Mouse (Mus musculus): ENCODE measurements around the gene Ep300. TPM values are rescaled to one million over a fixed set of nuclear protein-coding genes. Genes with fewer than 3 reads are reported as not detected.
A peak's percentile ranks its signal among the peaks of the same experiment; 100 is the strongest.
"Not testable (repeated sequence)": the region's sequence is repeated elsewhere in the genome, so short reads cannot be mapped to it uniquely, and the experiment has no call there.

Ep300 gene
- polyA plus RNA-seq, 1 experiment from 2014 or later, result 17.4 TPM

GRCm38 (mm10) chr15:81694891-81695290, 109.7 kb downstream of the Ep300 start:
- peaks cover 30% of the 10 kb centered on the region for H3K4me1 ChIP-seq
- WGBS, result 25% methylated on average over 19 of the region's 19 CpGs
- peak overlapping the region; percentile 68 for H3K4me3 ChIP-seq
- H3K36me3 ChIP-seq, result no peaks in the 10 kb centered on the region
- H3K27me3 ChIP-seq (ENCODE audit: low read depth, poor library complexity, severe bottlenecking), result peaks cover 63% of the 10 kb centered on the region
- DNase-seq (ENCODE audit: low spot score), result no peak
- no peaks in the 10 kb centered on the region for H3K9me3 ChIP-seq (replicated peaks)
- peak overlapping the region; percentile 86 for H3K27ac ChIP-seq

- Histone ChIP-seq H3K4me3 (no peak within 1 kb of the TSS), H3K4me1 (peaks cover 30% of the 10 kb centered on the region), H3K9me3 (replicated peaks) (no peaks in the 10 kb centered on the region), H3K27me3 (ENCODE audit: low read depth, poor library complexity, severe bottlenecking) (peaks cover 54% of the 10 kb centered on the region), H3K27ac (peak within 1 kb of the TSS; percentile 28; the same call in 1 of the 2 replicates), H3K36me3 (peaks cover 3% of the 10 kb centered on the region)
- DNase-seq (ENCODE audit: low spot score), result no peak
- WGBS, result 65% methylated on average over 7 of the region's 7 CpGs
Measured at GRCm38 (mm10) chr15:81697175-81697574, 112.0 kb downstream of the Ep300 start, which contains the start of gene Chadl. TSS of gene Chadl (minus strand) at chr15:81697287.

- no peak for DNase-seq (ENCODE audit: low spot score)
- Histone ChIP-seq H3K9me3 (replicated peaks) (no peaks in the 10 kb centered on the region), H3K27ac (no peak overlapping the region), H3K4me3 (no peak overlapping the region), H3K27me3 (ENCODE audit: low read depth, poor library complexity, severe bottlenecking) (peaks cover 47% of the 10 kb centered on the region), H3K36me3 (peaks cover 10% of the 10 kb centered on the region), H3K4me1 (peaks cover 29% of the 10 kb centered on the region)
- 52% methylated on average over 3 of the region's 3 CpGs for WGBS
Measured at GRCm38 (mm10) chr15:81697847-81698246, 112.7 kb downstream of the Ep300 start.

GRCm38 (mm10) chr15:81698532-81698931, 113.4 kb downstream of the Ep300 start:
- peaks cover 22% of the 10 kb centered on the region for H3K4me1 ChIP-seq
- 81% methylated on average over 2 of the region's 2 CpGs for WGBS
- no peaks in the 10 kb centered on the region for H3K9me3 ChIP-seq (replicated peaks)
- H3K27me3 ChIP-seq (ENCODE audit: low read depth, poor library complexity, severe bottlenecking), result peaks cover 40% of the 10 kb centered on the region
- DNase-seq (ENCODE audit: low spot score), result no peak
- no peak overlapping the region for H3K4me3 ChIP-seq
- peaks cover 17% of the 10 kb centered on the region for H3K36me3 ChIP-seq
- no peak overlapping the region for H3K27ac ChIP-seq

- DNase-seq (ENCODE audit: low spot score), result no peak
- 81% methylated on average over 2 of the region's 2 CpGs for WGBS
- peaks cover 6% of the 10 kb centered on the region; the same call in 1 of the 2 replicates for H3K4me1 ChIP-seq
- peaks cover 33% of the 10 kb centered on the region for H3K36me3 ChIP-seq
- H3K27ac ChIP-seq, result no peak overlapping the region
- no peak overlapping the region for H3K4me3 ChIP-seq
- peaks cover 24% of the 10 kb centered on the region for H3K27me3 ChIP-seq (ENCODE audit: low read depth, poor library complexity, severe bottlenecking)
- H3K9me3 ChIP-seq (replicated peaks), result no peaks in the 10 kb centered on the region
Measured at GRCm38 (mm10) chr15:81700161-81700560, 115.0 kb downstream of the Ep300 start.

- H3K27me3 ChIP-seq (ENCODE audit: low read depth, poor library complexity, severe bottlenecking), result peaks cover 20% of the 10 kb centered on the region
- DNase-seq (ENCODE audit: low spot score), result no peak
- peaks cover 6% of the 10 kb centered on the region; the same call in 1 of the 2 replicates for H3K4me1 ChIP-seq
- H3K4me3 ChIP-seq, result no peak overlapping the region
- H3K9me3 ChIP-seq (replicated peaks), result no peaks in the 10 kb centered on the region
- H3K36me3 ChIP-seq, result peaks cover 38% of the 10 kb centered on the region
- 79% methylated on average over 8 of the region's 8 CpGs for WGBS
- H3K27ac ChIP-seq, result no peak overlapping the region
Measured at GRCm38 (mm10) chr15:81700601-81701000, 115.5 kb downstream of the Ep300 start.

- H3K27me3 ChIP-seq (ENCODE audit: low read depth, poor library complexity, severe bottlenecking), result peaks cover 12% of the 10 kb centered on the region
- DNase-seq (ENCODE audit: low spot score); H3K27ac ChIP-seq; H3K9me3 ChIP-seq (replicated peaks); H3K4me1 ChIP-seq; H3K4me3 ChIP-seq: not testable (repeated sequence)
- H3K36me3 ChIP-seq, result peaks cover 45% of the 10 kb centered on the region
- 80% methylated on average over 4 of the region's 4 CpGs for WGBS
Measured at GRCm38 (mm10) chr15:81701350-81701749, 116.2 kb downstream of the Ep300 start.

Small RNA genes lying within 50 kb of the gene (microRNA-seq; reads per million reads assigned to microRNA genes)
- not detected for gene Gm23880

Other genes starting within 250 kb of the Ep300 start
- 86.9 and 93.6 TPM in 2 replicates for gene Slc25a17, start 224.5 kb upstream of the Ep300 start, polyA plus RNA-seq (2016; fragmentation: Nextera tagmentation; extraction: Ambion mirVana)
- 222 and 234 TPM in 2 replicates for gene St13, start 185.3 kb upstream of the Ep300 start, polyA plus RNA-seq (2016; fragmentation: Nextera tagmentation; extraction: Ambion mirVana)
- 13.9 and 14.1 TPM in 2 replicates for gene Xpnpep3, start 185.2 kb upstream of the Ep300 start, polyA plus RNA-seq (2016; fragmentation: Nextera tagmentation; extraction: Ambion mirVana)
- gene Dnajb7, start 177.1 kb upstream of the Ep300 start, polyA plus RNA-seq (2016; fragmentation: Nextera tagmentation; extraction: Ambion mirVana), result 3.0 and 4.0 TPM in 2 replicates
- gene Rbx1, start 119.1 kb upstream of the Ep300 start, polyA plus RNA-seq (2016; fragmentation: Nextera tagmentation; extraction: Ambion mirVana), result 590 and 611 TPM in 2 replicates
- 37.1 and 42.1 TPM in 2 replicates for gene L3mbtl2, start 78.5 kb downstream of the Ep300 start, polyA plus RNA-seq (2016; fragmentation: Nextera tagmentation; extraction: Ambion mirVana)
- 1.3 and 2.4 TPM in 2 replicates for gene Chadl, start 111.9 kb downstream of the Ep300 start, polyA plus RNA-seq (2016; fragmentation: Nextera tagmentation; extraction: Ambion mirVana)
- gene Zc3h7b, start 159.7 kb downstream of the Ep300 start, polyA plus RNA-seq (2016; fragmentation: Nextera tagmentation; extraction: Ambion mirVana), result 51.7 and 57.5 TPM in 2 replicates
- 150 and 166 TPM in 2 replicates for gene Rangap1, start 160.2 kb downstream of the Ep300 start, polyA plus RNA-seq (2016; fragmentation: Nextera tagmentation; extraction: Ambion mirVana)
- 13.4 and 16.5 TPM in 2 replicates for gene Tef, start 217.1 kb downstream of the Ep300 start, polyA plus RNA-seq (2016; fragmentation: Nextera tagmentation; extraction: Ambion mirVana)